Mouse (Mus musculus) C2C12 (cell line): Measurements from ENCODE around the gene Stard13.

Experiments used
- CEBPB ChIP-seq: IDR thresholded peaks from one replicate; pipeline ENCODE4 v1.6.1; 2011; ENCODE audit warnings: low read depth, mild to moderate bottlenecking, control low read depth, moderate library complexity
- CTCF ChIP-seq: IDR thresholded peaks from one replicate; pipeline ENCODE4 v1.5.1; 2011; ENCODE audit not compliant: control insufficient read depth, insufficient read depth, insufficient read length
- FOSL1 ChIP-seq: IDR thresholded peaks from one replicate; pipeline ENCODE4 v1.8.0; 2011; ENCODE audit warnings: mild to moderate bottlenecking, low read length; ENCODE audit not compliant: poor library complexity, insufficient read depth, severe bottlenecking
- MAX ChIP-seq: IDR thresholded peaks from one replicate; pipeline ENCODE4 v1.6.1; 2011; ENCODE audit warnings: mild to moderate bottlenecking, control low read depth
- MYOD1 ChIP-seq: IDR thresholded peaks from one replicate; pipeline ENCODE4 v1.6.1; 2011; ENCODE audit warnings: low read depth; ENCODE audit not compliant: control insufficient read depth, insufficient read length
- MYOG ChIP-seq: IDR thresholded peaks from one replicate; pipeline ENCODE4 v1.6.1; 2011; ENCODE audit not compliant: control insufficient read depth, insufficient read length; ENCODE audit errors: extremely low read depth
- USF1 ChIP-seq: IDR thresholded peaks from one replicate; pipeline ENCODE4 v1.6.1; 2011; ENCODE audit warnings: low read depth, mild to moderate bottlenecking, control low read depth, moderate library complexity

DNA sequence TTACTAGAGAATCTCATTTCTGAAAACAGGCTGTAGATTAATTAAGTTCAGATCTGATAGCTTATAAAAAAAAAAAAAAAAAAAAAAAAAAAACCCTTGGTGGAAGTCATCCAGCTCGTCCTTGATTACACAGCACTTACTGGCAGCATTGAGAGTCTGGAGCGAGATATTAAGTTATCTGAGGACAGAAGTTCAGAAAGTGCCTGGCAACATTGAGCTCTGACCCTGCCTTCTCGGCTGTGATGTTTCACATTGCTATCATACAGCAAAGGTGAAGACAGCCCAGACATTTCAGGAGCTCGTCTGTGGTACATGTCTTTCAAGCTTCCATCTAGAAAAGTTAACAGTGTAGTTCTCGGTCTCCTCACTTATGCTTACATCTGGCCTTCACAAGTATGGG is 95.7 kb downstream of the Stard13 start:
- no peak for TF ChIP-seq CTCF
- TF ChIP-seq MAX, result no peak
- TF ChIP-seq MYOG, result no peak
- TF ChIP-seq USF1, result no peak
- no peak for TF ChIP-seq MYOD1
- TF ChIP-seq FOSL1, result no peak
- TF ChIP-seq CEBPB, result no peak
